Mouse (Mus musculus) C2C12 (cell line): Measurements from ENCODE around the gene Cbarp.

ENCODE experiments used
- CTCF ChIP-seq: IDR thresholded peaks from one replicate; pipeline ENCODE4 v1.5.1; 2011; ENCODE audit not compliant: control insufficient read depth, insufficient read depth, insufficient read length
- MAX ChIP-seq: IDR thresholded peaks from one replicate; pipeline ENCODE4 v1.6.1; 2011; ENCODE audit warnings: mild to moderate bottlenecking, control low read depth
- MYOD1 ChIP-seq: IDR thresholded peaks from one replicate; pipeline ENCODE4 v1.6.1; 2011; ENCODE audit warnings: low read depth; ENCODE audit not compliant: control insufficient read depth, insufficient read length
- USF1 ChIP-seq: IDR thresholded peaks from one replicate; pipeline ENCODE4 v1.6.1; 2011; ENCODE audit warnings: low read depth, mild to moderate bottlenecking, control low read depth, moderate library complexity

GRCm38 (mm10) chr10:80153713-80154112, 13.1 kb upstream of the Cbarp start:
- no peak for TF ChIP-seq CTCF
- TF ChIP-seq MYOD1, result no peak
- no peak for TF ChIP-seq USF1
- no peak for TF ChIP-seq MAX
